Mouse (Mus musculus): ENCODE results near the gene Olfr967. TPM values are rescaled to one million over a fixed set of nuclear protein-coding genes. Genes with fewer than 3 reads are reported as not detected.
"Not testable (repeated sequence)": the region's sequence is repeated elsewhere in the genome, so short reads cannot be mapped to it uniquely, and the experiment has no call there.

Olfr967 gene
- not detected in 2 replicates for polyA plus RNA-seq (2016; fragmentation: Nextera tagmentation; extraction: Ambion mirVana)

DNA sequence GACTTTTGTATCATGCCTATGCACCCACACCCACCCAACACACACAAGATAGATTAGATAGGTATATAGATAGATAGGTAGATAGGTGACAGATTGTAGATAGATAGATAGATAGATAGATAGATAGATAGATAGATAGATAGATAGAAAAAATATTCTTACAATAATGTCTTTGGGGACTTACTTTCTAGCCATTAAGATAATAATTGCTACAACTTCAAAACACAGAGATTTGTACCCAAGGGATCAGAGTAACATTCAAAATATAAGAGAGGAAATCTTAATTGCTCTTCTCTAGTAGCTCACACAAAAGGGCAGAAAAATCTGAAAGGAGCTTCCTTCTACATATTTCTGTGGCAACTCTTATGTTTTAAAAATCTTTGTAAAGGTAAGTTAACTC, at the start of gene Olfr967:
Gene Olfr967, plus strand, starts transcription at position 301 of the 400 bp plus-strand sequence.
- no peaks in the 10 kb centered on the region for H3K36me3 ChIP-seq
- H3K9me3 ChIP-seq (replicated peaks): no peaks in the 10 kb centered on the region
- no peak for DNase-seq (ENCODE audit: low spot score)
- no peak within 1 kb of the TSS for H3K4me3 ChIP-seq
- H3K27me3 ChIP-seq (ENCODE audit: low read depth, poor library complexity, severe bottlenecking): no peaks in the 10 kb centered on the region
- no peaks in the 10 kb centered on the region for H3K4me1 ChIP-seq
- no peak within 1 kb of the TSS for H3K27ac ChIP-seq

DNA sequence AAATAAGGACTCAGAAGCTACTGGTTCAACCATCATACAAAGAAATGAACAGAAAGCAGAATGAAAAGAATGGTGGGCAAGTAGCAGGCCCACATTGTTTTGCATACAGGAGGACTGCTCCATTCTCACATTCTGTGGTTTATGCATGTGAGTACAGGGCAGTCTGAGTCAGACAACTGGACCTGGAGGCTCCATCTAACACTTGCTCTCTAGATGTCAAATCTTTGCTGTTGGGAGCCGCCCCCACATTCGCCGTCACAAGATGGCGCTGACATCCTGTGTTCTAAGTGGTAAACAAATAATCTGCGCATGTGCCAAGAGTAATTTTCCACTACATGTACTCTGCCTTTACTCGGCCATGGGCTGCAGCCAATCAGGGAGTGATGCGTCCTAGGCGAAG, 44.9 kb upstream of the Olfr967 start:
- not testable (repeated sequence) for H3K27me3 ChIP-seq (ENCODE audit: low read depth, poor library complexity, severe bottlenecking); H3K4me3 ChIP-seq; H3K4me1 ChIP-seq; H3K36me3 ChIP-seq; H3K27ac ChIP-seq; H3K9me3 ChIP-seq (replicated peaks); DNase-seq (ENCODE audit: low spot score)
- 83% methylated on average over 8 of the region's 8 CpGs for WGBS

DNA sequence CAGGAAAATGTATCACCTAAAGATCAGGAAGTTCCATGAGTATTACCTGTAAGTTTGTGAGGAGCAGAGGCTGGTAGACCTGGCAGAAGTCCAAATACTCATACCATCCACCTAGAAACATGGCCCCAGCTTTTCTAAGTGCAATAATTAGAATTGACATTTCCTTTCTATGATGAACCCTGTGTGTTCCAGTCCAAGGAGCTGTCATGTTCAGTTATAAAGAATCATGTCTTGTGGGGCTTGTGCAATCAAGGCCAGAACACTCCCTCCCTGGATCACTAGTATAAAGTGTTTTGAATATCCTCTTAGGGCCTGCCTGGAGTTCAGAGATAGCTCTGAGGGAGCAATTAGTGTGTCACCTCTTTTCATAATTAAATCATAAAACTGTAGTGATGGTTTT, 39.0 kb upstream of the Olfr967 start, which contains the start of gene Olfr149:
Gene Olfr149, minus strand, starts transcription at position 101 of the 400 bp plus-strand sequence.
- no peaks in the 10 kb centered on the region for H3K4me1 ChIP-seq

DNA sequence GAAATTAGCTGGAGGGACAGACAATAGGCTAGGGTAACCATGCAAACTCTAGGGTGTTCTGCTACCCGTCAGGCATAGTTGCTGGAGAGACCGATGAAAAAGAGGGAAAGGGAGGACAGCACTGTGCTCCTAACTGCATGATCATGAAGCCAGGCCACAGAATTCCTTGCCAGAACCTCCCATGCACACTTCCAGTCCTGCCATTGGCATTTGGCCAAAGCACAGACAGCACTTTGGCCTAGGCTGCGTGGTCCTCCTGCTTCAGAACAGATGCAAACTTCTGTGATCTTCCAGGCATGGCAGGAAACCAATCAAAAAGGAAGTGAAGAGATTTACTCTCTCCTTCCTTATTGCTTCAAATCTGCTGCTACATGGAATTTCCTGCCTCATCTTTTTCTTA, 37.1 kb upstream of the Olfr967 start:
- Histone ChIP-seq H3K9me3 (replicated peaks) (no peaks in the 10 kb centered on the region), H3K36me3 (no peaks in the 10 kb centered on the region), H3K27me3 (ENCODE audit: low read depth, poor library complexity, severe bottlenecking) (no peaks in the 10 kb centered on the region), H3K4me1 (no peaks in the 10 kb centered on the region), H3K4me3 (no peak overlapping the region), H3K27ac (no peak overlapping the region)
- no peak for DNase-seq (ENCODE audit: low spot score)
- 77% methylated on average over 3 of the region's 3 CpGs for WGBS

More for the DNA sequence above, 39.0 kb upstream of the Olfr967 start, which contains the start of gene Olfr149:
- Histone ChIP-seq H3K27me3 (ENCODE audit: low read depth, poor library complexity, severe bottlenecking) (no peaks in the 10 kb centered on the region), H3K9me3 (replicated peaks) (no peaks in the 10 kb centered on the region), H3K36me3 (no peaks in the 10 kb centered on the region), H3K4me3 (no peak within 1 kb of the TSS), H3K27ac (no peak within 1 kb of the TSS)
- DNase-seq (ENCODE audit: low spot score): no peak

DNA sequence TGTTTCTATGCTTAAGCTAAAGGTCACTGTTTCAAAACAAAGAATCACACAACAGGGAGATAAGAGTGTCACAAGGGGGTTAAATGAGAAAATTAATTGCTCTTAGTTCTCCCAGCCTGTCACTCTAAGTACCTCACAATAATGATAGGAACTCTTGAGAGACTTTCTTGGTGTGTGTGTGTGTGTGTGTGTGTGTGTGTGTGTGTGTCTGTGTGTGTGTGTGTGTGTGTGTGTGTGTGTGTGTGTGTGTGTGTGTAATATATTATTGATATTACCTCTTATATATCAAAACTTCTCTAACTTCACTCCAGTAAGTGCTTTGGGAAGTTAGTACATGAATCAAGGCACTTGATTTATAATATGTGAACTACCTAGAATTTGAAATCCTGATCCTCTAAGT, 35.0 kb upstream of the Olfr967 start, which contains the start of gene Olfr965:
Gene Olfr965, plus strand, starts transcription at position 301 of the 400 bp plus-strand sequence.
- H3K27me3 ChIP-seq (ENCODE audit: low read depth, poor library complexity, severe bottlenecking): no peaks in the 10 kb centered on the region
- no peaks in the 10 kb centered on the region for H3K9me3 ChIP-seq (replicated peaks)
- H3K4me1 ChIP-seq: no peaks in the 10 kb centered on the region
- H3K27ac ChIP-seq: no peak within 1 kb of the TSS
- no peak within 1 kb of the TSS for H3K4me3 ChIP-seq
- no peaks in the 10 kb centered on the region for H3K36me3 ChIP-seq
- no peak for DNase-seq (ENCODE audit: low spot score)

DNA sequence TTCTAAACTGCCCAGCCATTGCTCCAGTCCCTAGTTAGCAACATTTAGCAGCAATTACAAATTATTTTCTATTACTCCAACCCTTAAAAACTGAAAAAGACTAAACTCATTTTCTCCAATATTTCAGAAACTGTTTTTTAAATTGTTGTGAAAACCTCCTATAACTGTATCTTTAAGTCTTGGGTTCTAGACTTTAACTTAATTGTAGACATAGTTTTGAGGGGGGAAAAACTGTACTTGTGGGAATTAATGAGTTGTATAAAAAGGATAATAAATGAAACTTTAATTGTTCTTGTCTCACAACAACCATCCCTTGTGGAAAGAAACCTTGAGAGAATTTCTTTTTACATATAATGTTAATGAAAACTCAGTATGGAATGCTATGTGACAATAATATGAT, 15.4 kb upstream of the Olfr967 start, which contains the start of gene Olfr150:
Gene Olfr150, plus strand, starts transcription at position 301 of the 400 bp plus-strand sequence.
- no peak within 1 kb of the TSS for H3K27ac ChIP-seq
- H3K36me3 ChIP-seq: no peaks in the 10 kb centered on the region
- H3K4me3 ChIP-seq: no peak within 1 kb of the TSS
- no peaks in the 10 kb centered on the region for H3K4me1 ChIP-seq
- H3K27me3 ChIP-seq (ENCODE audit: low read depth, poor library complexity, severe bottlenecking): no peaks in the 10 kb centered on the region
- no peak for DNase-seq (ENCODE audit: low spot score)
- H3K9me3 ChIP-seq (replicated peaks): no peaks in the 10 kb centered on the region

DNA sequence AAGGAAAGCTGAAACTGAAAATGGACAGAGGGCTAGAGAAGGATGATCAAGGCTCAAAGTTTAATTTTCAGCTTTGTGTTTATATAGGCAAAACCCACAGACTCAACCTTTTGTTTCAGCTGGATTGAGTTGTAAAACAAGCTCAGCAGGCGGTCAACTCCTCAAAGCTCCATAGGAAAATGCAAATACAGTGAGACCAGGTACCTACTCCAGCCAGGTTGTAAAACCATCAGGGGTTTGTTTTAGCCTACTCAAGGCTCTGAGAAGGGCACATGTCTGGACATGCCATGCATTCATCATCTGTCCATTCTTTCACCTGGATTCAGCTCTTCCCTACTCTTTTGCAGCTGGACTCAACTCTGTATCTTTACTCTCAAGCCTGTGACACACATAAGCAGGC, 5.3 kb upstream of the Olfr967 start:
- 96% methylated on average over 1 of the region's 1 CpGs for WGBS
- H3K4me3 ChIP-seq: no peak overlapping the region

DNA sequence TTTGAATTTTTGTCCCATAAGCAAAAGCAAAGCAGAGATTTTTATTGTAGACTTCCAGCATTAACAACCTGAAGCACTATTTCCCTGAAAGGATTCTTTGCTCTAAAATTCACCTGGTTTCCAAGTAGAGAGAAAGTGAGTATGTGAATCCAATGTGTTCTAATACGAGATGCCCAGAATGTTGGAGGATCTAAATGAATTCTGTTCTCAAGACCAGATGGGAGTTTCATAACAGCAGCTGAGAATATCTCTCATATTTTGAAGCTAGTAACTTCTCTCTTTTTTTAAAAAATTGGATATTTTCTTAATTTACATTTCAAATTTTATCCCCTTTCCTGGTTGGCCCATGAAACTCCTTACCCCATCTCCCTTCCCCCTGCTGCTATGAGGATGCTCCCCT, 379 bp downstream of the Olfr967 start:
- Histone ChIP-seq H3K27me3 (ENCODE audit: low read depth, poor library complexity, severe bottlenecking) (no peaks in the 10 kb centered on the region), H3K4me1 (no peaks in the 10 kb centered on the region), H3K9me3 (replicated peaks) (no peaks in the 10 kb centered on the region), H3K36me3 (no peaks in the 10 kb centered on the region), H3K27ac (no peak overlapping the region), H3K4me3 (no peak overlapping the region)
- no peak for DNase-seq (ENCODE audit: low spot score)
- WGBS: 92% methylated on average over 1 of the region's 1 CpGs

More for the DNA sequence above, 5.3 kb upstream of the Olfr967 start:
- H3K27me3 ChIP-seq (ENCODE audit: low read depth, poor library complexity, severe bottlenecking): no peaks in the 10 kb centered on the region
- no peak for DNase-seq (ENCODE audit: low spot score)
- H3K36me3 ChIP-seq: no peaks in the 10 kb centered on the region
- no peaks in the 10 kb centered on the region for H3K4me1 ChIP-seq
- no peaks in the 10 kb centered on the region for H3K9me3 ChIP-seq (replicated peaks)
- H3K27ac ChIP-seq: no peak overlapping the region

DNA sequence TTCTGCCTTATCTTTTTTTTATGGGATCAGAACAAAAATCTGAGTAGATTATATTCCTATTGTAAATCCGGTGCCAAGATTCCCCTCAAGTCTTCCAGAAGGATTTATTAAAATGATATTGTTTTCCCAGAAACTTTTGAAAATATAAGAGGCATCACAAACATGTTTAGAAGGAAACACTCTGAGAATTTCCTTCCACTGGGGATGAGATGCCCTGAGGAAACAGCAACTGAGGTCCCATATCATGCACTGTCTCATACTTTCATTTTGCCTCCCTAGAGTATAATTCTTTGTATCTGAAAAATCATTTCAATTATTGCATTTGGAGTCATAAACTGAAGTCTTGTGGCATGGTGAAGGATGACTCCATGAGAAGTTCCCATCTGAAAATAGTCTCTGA, 37.1 kb downstream of the Olfr967 start, which contains the start of gene Olfr968:
Gene Olfr968, minus strand, starts transcription at position 101 of the 400 bp plus-strand sequence.
- 73% methylated on average over 1 of the region's 1 CpGs for WGBS
- H3K4me1 ChIP-seq: no peaks in the 10 kb centered on the region
- H3K27me3 ChIP-seq (ENCODE audit: low read depth, poor library complexity, severe bottlenecking): no peaks in the 10 kb centered on the region
- no peak for DNase-seq (ENCODE audit: low spot score)
- no peaks in the 10 kb centered on the region for H3K9me3 ChIP-seq (replicated peaks)
- H3K36me3 ChIP-seq: no peaks in the 10 kb centered on the region
- no peak within 1 kb of the TSS for H3K27ac ChIP-seq
- no peak within 1 kb of the TSS for H3K4me3 ChIP-seq

DNA sequence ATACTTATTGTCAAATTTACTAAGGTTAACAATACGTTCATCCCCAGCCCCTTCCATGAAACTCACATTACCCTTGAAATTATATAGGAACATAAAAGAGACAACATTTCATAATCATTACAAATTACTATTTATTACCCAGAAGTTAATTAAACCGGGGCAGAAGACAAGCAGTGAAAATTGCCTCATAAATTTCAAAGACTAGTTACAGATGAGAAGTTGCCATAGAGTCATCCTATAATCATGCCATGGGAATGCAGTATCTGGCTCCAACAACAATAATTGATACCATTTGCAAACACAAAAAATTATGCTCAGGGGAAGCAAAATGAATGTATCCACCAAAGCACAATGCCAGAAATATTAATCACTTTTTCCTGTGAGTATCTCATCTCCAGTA, 44.5 kb downstream of the Olfr967 start, which contains the start of gene Olfr969:
Gene Olfr969, plus strand, starts transcription at position 388 of the 400 bp plus-strand sequence.
- Histone ChIP-seq H3K27me3 (ENCODE audit: low read depth, poor library complexity, severe bottlenecking) (no peaks in the 10 kb centered on the region), H3K4me1 (no peaks in the 10 kb centered on the region), H3K27ac (no peak within 1 kb of the TSS), H3K36me3 (no peaks in the 10 kb centered on the region), H3K9me3 (replicated peaks) (no peaks in the 10 kb centered on the region), H3K4me3 (no peak within 1 kb of the TSS)
- no peak for DNase-seq (ENCODE audit: low spot score)
- 66% methylated on average over 2 of the region's 2 CpGs for WGBS

Other genes with a start within 250 kb of the Olfr967 start
- gene Olfr957, start 230.4 kb upstream of the Olfr967 start, polyA plus RNA-seq (2016; fragmentation: Nextera tagmentation; extraction: Ambion mirVana): not detected in 2 replicates
- not detected in 2 replicates for gene Olfr958, start 192.2 kb upstream of the Olfr967 start, polyA plus RNA-seq (2016; fragmentation: Nextera tagmentation; extraction: Ambion mirVana)
- gene Olfr959, start 170.7 kb upstream of the Olfr967 start, polyA plus RNA-seq (2016; fragmentation: Nextera tagmentation; extraction: Ambion mirVana): not detected in 2 replicates
- gene AW551984, start 141.8 kb upstream of the Olfr967 start, polyA plus RNA-seq (2016; fragmentation: Nextera tagmentation; extraction: Ambion mirVana): 2.8 and 6.9 TPM in 2 replicates
- not detected in 2 replicates for gene Olfr148, start 135.6 kb upstream of the Olfr967 start, polyA plus RNA-seq (2016; fragmentation: Nextera tagmentation; extraction: Ambion mirVana)
- not detected in 2 replicates for gene Olfr960, start 124.9 kb upstream of the Olfr967 start, polyA plus RNA-seq (2016; fragmentation: Nextera tagmentation; extraction: Ambion mirVana)
- gene Olfr961, start 101.2 kb upstream of the Olfr967 start, polyA plus RNA-seq (2016; fragmentation: Nextera tagmentation; extraction: Ambion mirVana): not detected in 2 replicates
- gene Olfr963, start 79.0 kb upstream of the Olfr967 start, polyA plus RNA-seq (2016; fragmentation: Nextera tagmentation; extraction: Ambion mirVana): not detected in 2 replicates
- gene Olfr149, start 39.1 kb upstream of the Olfr967 start, polyA plus RNA-seq (2016; fragmentation: Nextera tagmentation; extraction: Ambion mirVana): not detected in 2 replicates
- gene Olfr965, start 34.9 kb upstream of the Olfr967 start, polyA plus RNA-seq (2016; fragmentation: Nextera tagmentation; extraction: Ambion mirVana): not detected in 2 replicates
- not detected in 2 replicates for gene Olfr150, start 15.3 kb upstream of the Olfr967 start, polyA plus RNA-seq (2016; fragmentation: Nextera tagmentation; extraction: Ambion mirVana)
- not detected in 2 replicates for gene Olfr968, start 37.0 kb downstream of the Olfr967 start, polyA plus RNA-seq (2016; fragmentation: Nextera tagmentation; extraction: Ambion mirVana)
- gene Olfr969, start 44.7 kb downstream of the Olfr967 start, polyA plus RNA-seq (2016; fragmentation: Nextera tagmentation; extraction: Ambion mirVana): not detected in 2 replicates
- not detected in 2 replicates for gene Olfr970, start 62.6 kb downstream of the Olfr967 start, polyA plus RNA-seq (2016; fragmentation: Nextera tagmentation; extraction: Ambion mirVana)
- not detected in 2 replicates for gene Olfr971, start 90.6 kb downstream of the Olfr967 start, polyA plus RNA-seq (2016; fragmentation: Nextera tagmentation; extraction: Ambion mirVana)
- gene Olfr972, start 120.2 kb downstream of the Olfr967 start, polyA plus RNA-seq (2016; fragmentation: Nextera tagmentation; extraction: Ambion mirVana): not detected in 2 replicates
- not detected in 2 replicates for gene Olfr229, start 161.1 kb downstream of the Olfr967 start, polyA plus RNA-seq (2016; fragmentation: Nextera tagmentation; extraction: Ambion mirVana)
- not detected in 2 replicates for gene Olfr974, start 191.3 kb downstream of the Olfr967 start, polyA plus RNA-seq (2016; fragmentation: Nextera tagmentation; extraction: Ambion mirVana)
- not detected in 2 replicates for gene Olfr975, start 205.8 kb downstream of the Olfr967 start, polyA plus RNA-seq (2016; fragmentation: Nextera tagmentation; extraction: Ambion mirVana)
- not detected in 2 replicates for gene Olfr976, start 214.9 kb downstream of the Olfr967 start, polyA plus RNA-seq (2016; fragmentation: Nextera tagmentation; extraction: Ambion mirVana)
- gene Olfr978, start 245.9 kb downstream of the Olfr967 start, polyA plus RNA-seq (2016; fragmentation: Nextera tagmentation; extraction: Ambion mirVana): not detected in 2 replicates

Data from limb, embryonic 10.5 days (tissue).